Mouse (Mus musculus): ENCODE results near the gene Cerkl.

DNA sequence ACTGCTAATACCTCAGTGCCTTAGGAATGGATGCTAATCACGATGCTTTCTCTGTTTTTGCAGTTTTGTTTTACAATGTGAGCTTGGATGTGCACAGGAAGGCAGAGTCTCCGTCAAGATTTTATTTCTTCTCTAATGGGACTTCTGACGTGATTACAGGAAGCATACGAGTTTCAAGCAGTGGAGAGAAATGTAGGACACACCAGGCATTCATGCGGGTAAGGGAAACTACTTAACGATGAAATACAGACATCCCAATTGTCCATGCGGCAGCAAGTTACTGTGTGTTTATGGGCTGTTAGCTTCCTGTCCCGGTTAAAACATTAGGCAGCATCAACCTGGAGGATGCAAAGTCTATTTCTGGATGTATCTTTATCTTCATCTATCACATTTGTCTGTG is 164.7 kb downstream of the Cerkl start:
- TF ChIP-seq POLR2A (IDR thresholded peaks at IDR 0.05; ENCODE audit: borderline replicate concordance, extremely low read depth, insufficient read depth, insufficient read length, poor library complexity, severe bottlenecking) = no peak
- no peak for TF ChIP-seq CTCF (IDR thresholded peaks at IDR 0.05; ENCODE audit: borderline replicate concordance, extremely low read depth, insufficient read depth, insufficient read length)
